Mouse (Mus musculus) right cerebral cortex, postnatal 10 days (tissue): ENCODE results near the gene Apoa2.

Source experiments
- DNase-seq, 2 experiments: peaks; one replicate each; pipeline ENCODE4 v3.0.0; 2021; ENCODE audit warnings: low spot score in 2 of 2

Gene Apoa2

GRCm38 (mm10) chr1:171224857-171225256 lies at the start of gene Apoa2:
Gene Apoa2 (plus strand): TSS chr1:171225054.
- no peak for DNase-seq

GRCm38 (mm10) chr1:171179487-171180171 lies 45.2 kb upstream of the Apoa2 start:
- DNase-seq: no peak

- DNase-seq: no peak
Observed at GRCm38 (mm10) chr1:171183025-171183424, 41.8 kb upstream of the Apoa2 start.

GRCm38 (mm10) chr1:171183620-171184019 lies 41.2 kb upstream of the Apoa2 start:
- peak; percentile 33 to 40 for DNase-seq

GRCm38 (mm10) chr1:171184314-171184713 lies 40.5 kb upstream of the Apoa2 start:
- no peak for DNase-seq

- DNase-seq: no peak
Observed at GRCm38 (mm10) chr1:171185655-171186054, 39.2 kb upstream of the Apoa2 start.

GRCm38 (mm10) chr1:171187851-171188700 lies 36.8 kb upstream of the Apoa2 start:
- peak; percentile 29 to 32 for DNase-seq

GRCm38 (mm10) chr1:171189046-171189445 lies 35.8 kb upstream of the Apoa2 start:
- DNase-seq: no peak

GRCm38 (mm10) chr1:171189476-171190114 lies 35.3 kb upstream of the Apoa2 start:
- DNase-seq: no peak

GRCm38 (mm10) chr1:171190832-171191231 lies 34.0 kb upstream of the Apoa2 start:
- no peak for DNase-seq

- no peak for DNase-seq
Observed at GRCm38 (mm10) chr1:171192283-171192682, 32.6 kb upstream of the Apoa2 start.

GRCm38 (mm10) chr1:171193093-171193840 lies 31.6 kb upstream of the Apoa2 start:
- DNase-seq: no peak

- DNase-seq: no peak
Observed at GRCm38 (mm10) chr1:171193911-171194830, 30.7 kb upstream of the Apoa2 start.

GRCm38 (mm10) chr1:171195046-171195822 lies 29.6 kb upstream of the Apoa2 start:
- DNase-seq: no peak

GRCm38 (mm10) chr1:171195887-171196397 lies 28.9 kb upstream of the Apoa2 start, which contains the start of gene Pcp4l1:
Gene Pcp4l1 (minus strand): TSS chr1:171196268.
- DNase-seq: peak; percentile 78 to 82

GRCm38 (mm10) chr1:171199532-171199931 lies 25.3 kb upstream of the Apoa2 start:
- no peak for DNase-seq

- no peak for DNase-seq
Observed at GRCm38 (mm10) chr1:171200769-171201168, 24.1 kb upstream of the Apoa2 start.

GRCm38 (mm10) chr1:171203471-171204248 lies 21.2 kb upstream of the Apoa2 start:
- DNase-seq: no peak

- DNase-seq: no peak
Observed at GRCm38 (mm10) chr1:171204249-171204644, 20.6 kb upstream of the Apoa2 start.
